8 mouse cellular contexts compared by ENCODE assay signal in genomic region chr11:101552476-101553300, GRCm38 (mm10). TPM values are rescaled to one million over a fixed set of nuclear protein-coding genes. Genes with fewer than 3 reads are reported as not detected.
DNase-seq lines count a peak whose midpoint lies in the region; ATAC-seq and TF ChIP-seq lines count a peak whose summit lies in the region.

No protein-coding gene starts in this region.

- no peaks in the 10 kb centered on the region for H3K9me3 ChIP-seq in CH12.LX (replicated peaks; ENCODE audit: low read length)
- H3K9me3 ChIP-seq in forebrain, embryonic 10.5 days, result no peaks in the 10 kb centered on the region
- H3K9me3 ChIP-seq in heart, embryonic 16.5 days (replicated peaks; ENCODE audit: control insufficient read depth, low read length), result no peaks in the 10 kb centered on the region
- H3K9me3 ChIP-seq in liver, embryonic 15.5 days (replicated peaks), result no peaks in the 10 kb centered on the region
- no peaks in the 10 kb centered on the region for H3K9me3 ChIP-seq in neural tube, embryonic 14.5 days (ENCODE audit: control insufficient read depth, low read length)

- H3K36me3 ChIP-seq in CH12.LX (replicated peaks in 1 of 2; ENCODE audit: control insufficient read depth in 1 of 2, insufficient read depth in 1 of 2, low read length in 1 of 2), result peaks cover 8 to 41% of the 10 kb centered on the region in 2 experiments
- H3K36me3 ChIP-seq in forebrain, embryonic 10.5 days (replicated peaks), result peaks cover 48% of the 10 kb centered on the region
- H3K36me3 ChIP-seq in heart, embryonic 16.5 days (ENCODE audit: control insufficient read depth, insufficient read depth), result peaks cover 11% of the 10 kb centered on the region
- H3K36me3 ChIP-seq in liver, embryonic 15.5 days (replicated peaks), result peaks cover 46% of the 10 kb centered on the region
- 0 out of 2 replicates have a peak, but pooled peaks cover 6% of the 10 kb centered on the region for H3K36me3 ChIP-seq in neural tube, embryonic 14.5 days (ENCODE audit: control insufficient read depth, insufficient read depth, low read length)

- under 1% methylated on average over 37 of the region's 37 CpGs for WGBS in forebrain, embryonic 10.5 days
- 0% methylated on average over 37 of the region's 37 CpGs for WGBS in heart, embryonic 16.5 days
- under 1% methylated on average over 37 of the region's 37 CpGs for WGBS in liver, embryonic 15.5 days (ENCODE audit: insufficient replicate concordance)
- WGBS in neural tube, embryonic 14.5 days, result under 1% methylated on average over 37 of the region's 37 CpGs

- peak; percentile 78 for TF ChIP-seq POLR2A in CH12.LX (IDR thresholded peaks at IDR 0.05; ENCODE audit: low read depth, low read length)

- no peak for TF ChIP-seq RAD21 in CH12.LX (IDR thresholded peaks at IDR 0.05; ENCODE audit: low read depth, low read length)

- H3K79me2 ChIP-seq in CH12.LX (replicated peaks; ENCODE audit: control insufficient read depth, extremely low read depth, insufficient read depth, poor library complexity, severe bottlenecking), result peaks cover 76% of the 10 kb centered on the region

- TF ChIP-seq CTCF in CH12.LX (conservative IDR thresholded peaks at IDR 0.05 in 1 of 2, IDR thresholded peaks at IDR 0.05 in 1 of 2; ENCODE audit: low read depth in 2 of 2, low read length in 2 of 2), result 0 out of 4 replicates have a peak, but pooled peaks of 1 of the 2 experiments have one; percentile 14

- peak overlapping the region; percentile 94 for H3K27ac ChIP-seq in CH12.LX (ENCODE audit: insufficient read depth, low read depth)
- peak overlapping the region; percentile 98 for H3K27ac ChIP-seq in forebrain, embryonic 10.5 days
- peak overlapping the region; percentile 94 for H3K27ac ChIP-seq in heart, embryonic 16.5 days (ENCODE audit: low read length)
- H3K27ac ChIP-seq in liver, embryonic 15.5 days (replicated peaks), result peak overlapping the region; percentile 95
- peak overlapping the region; percentile 94 for H3K27ac ChIP-seq in neural tube, embryonic 14.5 days (ENCODE audit: low read depth, low read length)

- peak overlapping the region; percentile 77 for H3K9ac ChIP-seq in CH12.LX (ENCODE audit: insufficient read depth, low read depth)
- H3K9ac ChIP-seq in heart, embryonic 16.5 days (ENCODE audit: low read length), result peak overlapping the region; percentile 93
- H3K9ac ChIP-seq in liver, embryonic 15.5 days, result peak overlapping the region; percentile 93
- H3K9ac ChIP-seq in neural tube, embryonic 14.5 days (replicated peaks; ENCODE audit: low read depth, low read length), result peak overlapping the region; percentile 57

- peak; percentile 96 for ATAC-seq in heart, embryonic 16.5 days (replicated peaks; ENCODE audit: extremely low read depth, insufficient read depth, low FRiP score)
- peak; percentile 93 for ATAC-seq in liver, embryonic 15.5 days (ENCODE audit: insufficient read depth)
- ATAC-seq in neural tube, embryonic 14.5 days (ENCODE audit: low read depth), result peak; percentile 98

- H3K4me1 ChIP-seq in CH12.LX (ENCODE audit: control insufficient read depth in 1 of 2, insufficient read depth in 2 of 2), result peaks cover 6 to 52% of the 10 kb centered on the region in 2 experiments
- peaks cover 31% of the 10 kb centered on the region for H3K4me1 ChIP-seq in forebrain, embryonic 10.5 days
- H3K4me1 ChIP-seq in heart, embryonic 16.5 days (ENCODE audit: control insufficient read depth, insufficient read depth, low read length), result peaks cover 20% of the 10 kb centered on the region
- H3K4me1 ChIP-seq in liver, embryonic 15.5 days (replicated peaks), result peaks cover 49% of the 10 kb centered on the region
- peaks cover 14% of the 10 kb centered on the region for H3K4me1 ChIP-seq in neural tube, embryonic 14.5 days (ENCODE audit: control insufficient read depth, insufficient read depth, low read length)

- peak; percentile 100 for DNase-seq in CH12.LX (ENCODE audit: extremely low read depth)
- DNase-seq in c-Kit-positive CD71-negative TER-119-negative erythroid progenitor cells, embryonic 14.5 days (ENCODE audit: low read depth), result peak; percentile 96
- peak; percentile 97 for DNase-seq in forebrain, embryonic 10.5 days (ENCODE audit: extremely low spot score, low spot score)
- DNase-seq in kidney, postnatal 36 days, result peak; percentile 96 to 100
- peak; percentile 98 for DNase-seq in testis, postnatal 14 days (ENCODE audit: low spot score)

- TF ChIP-seq EP300 in CH12.LX (IDR thresholded peaks at IDR 0.05; ENCODE audit: low read length), result no peak

- in situ Hi-C loops in CH12.LX (cut with MboI; ENCODE audit: low pct_ligation_motif_present, low pct_unique_long_range_greater_than_20kb, low sequenced_read_pairs), result no loop called here

- H3K27me3 ChIP-seq in CH12.LX (replicated peaks), result no peaks in the 10 kb centered on the region
- no peaks in the 10 kb centered on the region for H3K27me3 ChIP-seq in forebrain, embryonic 10.5 days (ENCODE audit: poor library complexity, severe bottlenecking)
- H3K27me3 ChIP-seq in heart, embryonic 16.5 days (ENCODE audit: control insufficient read depth, insufficient read depth, low read length), result no peaks in the 10 kb centered on the region
- H3K27me3 ChIP-seq in liver, embryonic 15.5 days, result no peaks in the 10 kb centered on the region
- H3K27me3 ChIP-seq in neural tube, embryonic 14.5 days (ENCODE audit: control insufficient read depth, insufficient read depth, low read length), result no peaks in the 10 kb centered on the region

- dilution Hi-C loops in CH12.LX (cut with MboI; ENCODE audit: extremely low pct_ligation_motif_present, extremely low pct_unique_long_range_greater_than_20kb, low sequenced_read_pairs), result no loop called here

- H3K4me2 ChIP-seq in CH12.LX (ENCODE audit: insufficient read depth, low read depth, poor library complexity, severe bottlenecking), result peak overlapping the region; percentile 98
- H3K4me2 ChIP-seq in heart, embryonic 16.5 days (ENCODE audit: low read depth, low read length), result peak overlapping the region; percentile 89
- peak overlapping the region; percentile 76 for H3K4me2 ChIP-seq in liver, embryonic 15.5 days
- H3K4me2 ChIP-seq in neural tube, embryonic 14.5 days (ENCODE audit: low read depth, low read length), result peak overlapping the region; percentile 56

- H3K4me3 ChIP-seq in CH12.LX (replicated peaks in 1 of 3; ENCODE audit: low read depth in 2 of 3, low read length in 2 of 3, poor library complexity in 1 of 3), result peak overlapping the region; percentile 71 to 94 (median 80)
- H3K4me3 ChIP-seq in forebrain, embryonic 10.5 days, result peak overlapping the region; percentile 85
- H3K4me3 ChIP-seq in heart, embryonic 16.5 days (ENCODE audit: low read length), result peak overlapping the region; percentile 92
- peak overlapping the region; percentile 85 for H3K4me3 ChIP-seq in liver, embryonic 15.5 days (replicated peaks)
- peak overlapping the region; percentile 68 for H3K4me3 ChIP-seq in neural tube, embryonic 14.5 days (ENCODE audit: low read depth, low read length)

TF ChIP-seq in CH12.LX, 34 proteins besides CTCF, POLR2A, EP300 and RAD21 (continues in another document):
- TF ChIP-seq UBTF (IDR thresholded peaks at IDR 0.05; ENCODE audit: low read depth, low read length) (no peak), ELF1 (IDR thresholded peaks at IDR 0.05; ENCODE audit: low read depth, low read length) (peak; percentile 83), KAT2A (IDR thresholded peaks at IDR 0.05; ENCODE audit: insufficient replicate concordance, low read length) (peak; percentile 89), MAFK (IDR thresholded peaks at IDR 0.05; ENCODE audit: insufficient replicate concordance, low read length) (no peak), JUN (IDR thresholded peaks at IDR 0.05; ENCODE audit: insufficient read depth, low read depth, low read length) (no peak), MAX (IDR thresholded peaks at IDR 0.05; ENCODE audit: low read length) (peak; percentile 58; the same call in 1 of the 2 replicates), CHD1 (IDR thresholded peaks at IDR 0.05; ENCODE audit: low read depth, low read length) (peak; percentile 55; the same call in 1 of the 2 replicates)

RNA-seq across cellular contexts. Expression of gene Nbr1, which starts 0.7 kb away (rescaled TPM):
- total RNA-seq in CH12.LX (2012; rRNA removed) (39.4 and 52.2 TPM in 2 replicates), CH12.LX (2014; rRNA removed) (44.7 and 48.3 TPM in 2 replicates)
- 39.3 and 44.8 TPM in 2 replicates for polyA plus RNA-seq in CH12.LX (2012; ENCODE audit: insufficient read length, low read depth)
- 61.7 and 69.9 TPM in 2 replicates for polyA plus RNA-seq in forebrain, embryonic 10.5 days (2016; fragmentation: Nextera tagmentation; extraction: Ambion mirVana)
- 65.4 and 65.5 TPM in 2 replicates for polyA plus RNA-seq in heart, embryonic 16.5 days (2015; fragmentation: Nextera tagmentation; extraction: Ambion mirVana)
- 39.5 and 49.8 TPM in 2 replicates for polyA plus RNA-seq in liver, embryonic 15.5 days (2015; fragmentation: Nextera tagmentation; extraction: Ambion mirVana)
- polyA plus RNA-seq in neural tube, embryonic 14.5 days (2014; fragmentation: Nextera tagmentation; extraction: Ambion mirVana), result 85.8 and 111 TPM in 2 replicates

RNA-seq across cellular contexts. Expression of gene Brca1, which starts 0.9 kb away (rescaled TPM):
- total RNA-seq in CH12.LX (2012; rRNA removed) (33.0 and 37.4 TPM in 2 replicates), CH12.LX (2014; rRNA removed) (37.5 and 41.4 TPM in 2 replicates)
- 31.1 and 31.3 TPM in 2 replicates for polyA plus RNA-seq in CH12.LX (2012; ENCODE audit: insufficient read length, low read depth)
- polyA plus RNA-seq in forebrain, embryonic 10.5 days (2016; fragmentation: Nextera tagmentation; extraction: Ambion mirVana), result 26.2 and 27.4 TPM in 2 replicates
- polyA plus RNA-seq in heart, embryonic 16.5 days (2015; fragmentation: Nextera tagmentation; extraction: Ambion mirVana), result 5.8 and 7.1 TPM in 2 replicates
- polyA plus RNA-seq in liver, embryonic 15.5 days (2015; fragmentation: Nextera tagmentation; extraction: Ambion mirVana), result 11.5 and 12.5 TPM in 2 replicates
- polyA plus RNA-seq in neural tube, embryonic 14.5 days (2014; fragmentation: Nextera tagmentation; extraction: Ambion mirVana), result 1.6 and 1.9 TPM in 2 replicates

RNA-seq across cellular contexts. Expression of gene Tmem106a, which starts 29.4 kb away (rescaled TPM):
- total RNA-seq in CH12.LX (2012; rRNA removed), result 1.4 and 2.2 TPM in 2 replicates
- 2.6 and 2.8 TPM in 2 replicates for total RNA-seq in CH12.LX (2014; rRNA removed)
- 6.8 and 9.1 TPM in 2 replicates for polyA plus RNA-seq in CH12.LX (2012; ENCODE audit: insufficient read length, low read depth)
- polyA plus RNA-seq in forebrain, embryonic 10.5 days (2016; fragmentation: Nextera tagmentation; extraction: Ambion mirVana), result 1.5 and 1.8 TPM in 2 replicates
- 3.5 and 4.3 TPM in 2 replicates for polyA plus RNA-seq in heart, embryonic 16.5 days (2015; fragmentation: Nextera tagmentation; extraction: Ambion mirVana)
- 7.7 and 7.8 TPM in 2 replicates for polyA plus RNA-seq in liver, embryonic 15.5 days (2015; fragmentation: Nextera tagmentation; extraction: Ambion mirVana)
- polyA plus RNA-seq in neural tube, embryonic 14.5 days (2014; fragmentation: Nextera tagmentation; extraction: Ambion mirVana), result 3.6 and 3.9 TPM in 2 replicates

RNA-seq across cellular contexts. Expression of gene Gm11634, which starts 46.4 kb away (rescaled TPM):
- total RNA-seq in CH12.LX (2012; rRNA removed) (not detected in 2 replicates), CH12.LX (2014; rRNA removed) (not detected in 2 replicates)
- polyA plus RNA-seq in CH12.LX (2012; ENCODE audit: insufficient read length, low read depth), result not detected in 2 replicates
- polyA plus RNA-seq in forebrain, embryonic 10.5 days (2016; fragmentation: Nextera tagmentation; extraction: Ambion mirVana), result not detected in 2 replicates
- not detected in 2 replicates for polyA plus RNA-seq in heart, embryonic 16.5 days (2015; fragmentation: Nextera tagmentation; extraction: Ambion mirVana)
- 0.16 TPM in 1 of 2 replicates, not detected in the other for polyA plus RNA-seq in liver, embryonic 15.5 days (2015; fragmentation: Nextera tagmentation; extraction: Ambion mirVana)
- not detected in 2 replicates for polyA plus RNA-seq in neural tube, embryonic 14.5 days (2014; fragmentation: Nextera tagmentation; extraction: Ambion mirVana)

Comparison
In these comparisons a context has a peak if more than half of its experiments do, and no peak if none do; other contexts are left out.
1. Peak in every context shown above with its lines: DNase-seq, ATAC-seq, H3K4me3 ChIP-seq and H3K27ac ChIP-seq.